Mouse (Mus musculus): ENCODE measurements around the gene Sytl3. TPM values are rescaled to one million over a fixed set of nuclear protein-coding genes. Genes with fewer than 3 reads are reported as not detected.
A peak's percentile ranks its signal among the peaks of the same experiment; 100 is the strongest.

Gene Sytl3
- total RNA-seq, 2 experiments from 2014 or later, result 0.33 to 0.39 TPM

DNA sequence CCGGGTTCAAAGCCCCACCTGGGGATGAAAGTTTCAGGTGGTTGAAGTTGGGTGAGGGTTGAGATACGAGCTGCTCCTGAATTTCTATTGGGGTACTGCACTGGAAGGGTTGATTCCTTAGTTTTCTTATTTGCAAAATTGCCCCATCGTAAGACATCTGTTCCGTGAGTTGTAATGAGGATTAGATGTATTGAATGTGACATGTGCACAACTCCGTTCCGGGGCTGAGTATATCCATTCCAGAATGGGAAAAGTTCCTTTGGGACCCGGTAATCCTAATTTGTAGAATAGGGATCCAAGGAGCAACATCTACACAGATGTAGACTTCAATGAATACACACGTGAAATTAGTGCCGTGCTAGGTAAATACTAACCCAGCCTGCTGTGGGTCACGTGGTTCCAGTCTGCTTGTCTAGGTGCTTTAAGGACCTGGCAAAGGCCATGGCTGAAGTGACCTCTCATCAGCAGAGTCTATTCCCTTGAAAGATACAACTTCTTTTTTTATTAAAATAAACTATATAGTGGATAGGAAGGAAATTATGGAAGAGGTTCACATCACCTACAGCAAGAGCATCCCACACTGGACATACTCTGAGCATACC lies 125.0 kb downstream of the Sytl3 start:
- intact Hi-C loops (cut with DNase I; ENCODE audit: low total_unique reads), result loop anchor here (10.0 kb wide), 1 partner anchor 111 kb away; no protein-coding TSS in a partner anchor

DNA sequence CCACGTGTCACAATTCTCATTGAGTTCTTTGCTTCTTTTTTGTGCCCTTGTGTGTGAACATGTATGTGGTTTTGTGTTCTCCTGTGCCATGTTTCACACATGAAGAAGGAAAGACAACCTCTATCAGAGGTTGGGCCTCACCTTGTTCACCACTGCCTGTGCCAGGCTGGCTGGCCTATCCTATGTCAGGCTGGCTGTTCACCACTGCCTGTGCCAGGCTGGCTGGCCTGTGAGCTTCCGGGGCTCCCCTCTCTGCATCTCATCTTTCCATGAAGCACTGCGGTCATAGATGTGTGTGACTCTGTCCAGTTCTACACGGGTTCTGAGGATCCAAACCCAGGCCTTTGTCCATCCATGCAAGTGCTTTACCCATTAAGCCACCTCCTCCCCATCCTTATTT lies 128.3 kb downstream of the Sytl3 start:
- peak; percentile 15 for DNase-seq
- intact Hi-C loops (cut with DNase I; ENCODE audit: low total_unique reads), result loop anchor here (10.0 kb wide), 1 partner anchor 108 kb away; no protein-coding TSS in a partner anchor

More for the DNA sequence above, 125.0 kb downstream of the Sytl3 start:
- no peak for DNase-seq

Other genes with a start within 250 kb of the Sytl3 start
- 10 to 100 TPM; 81.4 to 83.4 TPM for gene Dynlt1b, start 229.0 kb upstream of the Sytl3 start, total RNA-seq (2021)
- gene Dynlt1c, start 57.4 kb upstream of the Sytl3 start, total RNA-seq (2021), result 1 to 10 TPM; 1.9 to 3.1 TPM
- 10 to 100 TPM; 56.5 to 62.7 TPM for gene Dynlt1f, start 3.2 kb upstream of the Sytl3 start, total RNA-seq (2021)
- 10 to 100 TPM; 10.3 to 16.5 TPM for gene Ezr, start 123.7 kb downstream of the Sytl3 start, total RNA-seq (2021)

Data from gastrocnemius, postnatal 14 days (tissue).